Mouse (Mus musculus) C2C12 (cell line): ENCODE data around the gene Slc25a30.

Source experiments
- CEBPB ChIP-seq: IDR thresholded peaks from one replicate; pipeline ENCODE4 v1.6.1; 2011; ENCODE audit warnings: low read depth, mild to moderate bottlenecking, control low read depth, moderate library complexity
- CTCF ChIP-seq: IDR thresholded peaks from one replicate; pipeline ENCODE4 v1.5.1; 2011; ENCODE audit not compliant: control insufficient read depth, insufficient read depth, insufficient read length
- MAX ChIP-seq: IDR thresholded peaks from one replicate; pipeline ENCODE4 v1.6.1; 2011; ENCODE audit warnings: mild to moderate bottlenecking, control low read depth
- MYOD1 ChIP-seq: IDR thresholded peaks from one replicate; pipeline ENCODE4 v1.6.1; 2011; ENCODE audit warnings: low read depth; ENCODE audit not compliant: control insufficient read depth, insufficient read length
- MYOG ChIP-seq: IDR thresholded peaks from one replicate; pipeline ENCODE4 v1.6.1; 2011; ENCODE audit not compliant: control insufficient read depth, insufficient read length; ENCODE audit errors: extremely low read depth
- USF1 ChIP-seq: IDR thresholded peaks from one replicate; pipeline ENCODE4 v1.6.1; 2011; ENCODE audit warnings: low read depth, mild to moderate bottlenecking, control low read depth, moderate library complexity

GRCm38 (mm10) chr14:75722816-75723215, 64.0 kb downstream of the Slc25a30 start:
- no peak for TF ChIP-seq CTCF
- no peak for TF ChIP-seq USF1
- no peak for TF ChIP-seq MAX
- TF ChIP-seq MYOG, result no peak
- no peak for TF ChIP-seq MYOD1
- no peak for TF ChIP-seq CEBPB
